Mouse (Mus musculus): ENCODE data around the gene Cacna1c. TPM values are rescaled to one million over a fixed set of nuclear protein-coding genes. Genes with fewer than 3 reads are reported as not detected.

The Cacna1c gene
- total RNA-seq, 1 experiment, result 0.98 TPM

GRCm38 (mm10) chr6:118749285-118749684, 446.9 kb downstream of the Cacna1c start:
- Histone ChIP-seq H3K9me3 (ENCODE audit: control insufficient read depth, insufficient read depth, low read depth, low read length) (no peaks in the 10 kb centered on the region), H3K4me1 (ENCODE audit: control insufficient read depth in 2 of 2, insufficient read depth in 2 of 2, low read length in 2 of 2, poor library complexity in 1 of 2) (no peaks in the 10 kb centered on the region), H3K4me3 (ENCODE audit: insufficient read depth in 1 of 2, low read depth in 1 of 2, low read length in 2 of 2, poor library complexity in 1 of 2, severe bottlenecking in 1 of 2) (no peak overlapping the region), H3K9ac (ENCODE audit: insufficient read depth, low read depth, low read length, poor library complexity, severe bottlenecking) (no peak overlapping the region), H3K27ac (ENCODE audit: insufficient read depth, low read depth, low read length, poor library complexity, severe bottlenecking) (no peak overlapping the region), H3K36me3 (ENCODE audit: control insufficient read depth, insufficient read depth, low read length, poor library complexity, severe bottlenecking) (no peaks in the 10 kb centered on the region)
- no peak for TF ChIP-seq ZC3H11A (IDR thresholded peaks at IDR 0.05; ENCODE audit: borderline replicate concordance, low read depth, low read length)
- no peak for TF ChIP-seq ZNF384 (IDR thresholded peaks at IDR 0.05; ENCODE audit: low read depth, low read length)
- no peak for TF ChIP-seq MAFK (IDR thresholded peaks at IDR 0.05; ENCODE audit: insufficient read depth, low read depth, low read length)
- no peak for TF ChIP-seq HCFC1 (IDR thresholded peaks at IDR 0.05; ENCODE audit: borderline replicate concordance, insufficient read depth, low read length)
- no peak for TF ChIP-seq CHD2 (IDR thresholded peaks at IDR 0.05; ENCODE audit: low read depth, low read length)
- no peak for DNase-seq (ENCODE audit: low read depth, low spot score)
- in situ Hi-C loops (cut with MboI; ENCODE audit: low sequenced_read_pairs in 2 of 2, unreplicated experiment in 2 of 2), result no loop called here

DNA sequence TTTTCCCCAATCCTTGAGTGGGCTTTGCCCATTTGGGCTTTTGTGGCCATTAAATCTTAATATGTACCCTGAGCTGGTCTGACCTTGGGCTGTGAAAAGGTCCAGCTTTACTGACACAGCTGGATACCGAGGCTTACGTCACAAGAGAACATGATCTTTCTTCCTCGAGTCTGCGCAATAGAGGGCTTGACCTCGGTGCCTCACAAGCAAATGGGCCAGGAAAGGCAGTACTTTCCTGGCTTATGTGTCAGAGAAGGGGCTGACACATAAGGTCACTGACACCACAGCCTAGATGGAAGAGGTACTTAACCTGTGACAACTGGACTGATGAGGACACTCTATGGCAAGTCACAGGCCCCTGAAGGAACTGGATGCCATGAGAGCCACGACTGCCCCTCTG, 453.5 kb downstream of the Cacna1c start:
- no peak for DNase-seq (ENCODE audit: low read depth, low spot score)
- in situ Hi-C loops (cut with MboI; ENCODE audit: low sequenced_read_pairs in 2 of 2, unreplicated experiment in 2 of 2), result no loop called here
- no peak overlapping the region for H3K27ac ChIP-seq (ENCODE audit: insufficient read depth, low read depth, low read length, poor library complexity, severe bottlenecking)
- no peaks in the 10 kb centered on the region for H3K9me3 ChIP-seq (ENCODE audit: control insufficient read depth, insufficient read depth, low read depth, low read length)
- no peaks in the 10 kb centered on the region for H3K4me1 ChIP-seq (ENCODE audit: control insufficient read depth in 2 of 2, insufficient read depth in 2 of 2, low read length in 2 of 2, poor library complexity in 1 of 2)
- no peak overlapping the region for H3K4me3 ChIP-seq (ENCODE audit: insufficient read depth in 1 of 2, low read depth in 1 of 2, low read length in 2 of 2, poor library complexity in 1 of 2, severe bottlenecking in 1 of 2)
- H3K9ac ChIP-seq (ENCODE audit: insufficient read depth, low read depth, low read length, poor library complexity, severe bottlenecking), result no peak overlapping the region
- TF ChIP-seq HCFC1 (IDR thresholded peaks at IDR 0.05; ENCODE audit: borderline replicate concordance, insufficient read depth, low read length) (no peak), MAFK (IDR thresholded peaks at IDR 0.05; ENCODE audit: insufficient read depth, low read depth, low read length) (no peak), ZC3H11A (IDR thresholded peaks at IDR 0.05; ENCODE audit: borderline replicate concordance, low read depth, low read length) (no peak), ZNF384 (IDR thresholded peaks at IDR 0.05; ENCODE audit: low read depth, low read length) (no peak), CHD2 (IDR thresholded peaks at IDR 0.05; ENCODE audit: low read depth, low read length) (no peak)
- H3K36me3 ChIP-seq (ENCODE audit: control insufficient read depth, insufficient read depth, low read length, poor library complexity, severe bottlenecking), result no peaks in the 10 kb centered on the region

GRCm38 (mm10) chr6:118741841-118742240, 454.4 kb downstream of the Cacna1c start:
- in situ Hi-C loops (cut with MboI; ENCODE audit: low sequenced_read_pairs in 2 of 2, unreplicated experiment in 2 of 2), result no loop called here

DNA sequence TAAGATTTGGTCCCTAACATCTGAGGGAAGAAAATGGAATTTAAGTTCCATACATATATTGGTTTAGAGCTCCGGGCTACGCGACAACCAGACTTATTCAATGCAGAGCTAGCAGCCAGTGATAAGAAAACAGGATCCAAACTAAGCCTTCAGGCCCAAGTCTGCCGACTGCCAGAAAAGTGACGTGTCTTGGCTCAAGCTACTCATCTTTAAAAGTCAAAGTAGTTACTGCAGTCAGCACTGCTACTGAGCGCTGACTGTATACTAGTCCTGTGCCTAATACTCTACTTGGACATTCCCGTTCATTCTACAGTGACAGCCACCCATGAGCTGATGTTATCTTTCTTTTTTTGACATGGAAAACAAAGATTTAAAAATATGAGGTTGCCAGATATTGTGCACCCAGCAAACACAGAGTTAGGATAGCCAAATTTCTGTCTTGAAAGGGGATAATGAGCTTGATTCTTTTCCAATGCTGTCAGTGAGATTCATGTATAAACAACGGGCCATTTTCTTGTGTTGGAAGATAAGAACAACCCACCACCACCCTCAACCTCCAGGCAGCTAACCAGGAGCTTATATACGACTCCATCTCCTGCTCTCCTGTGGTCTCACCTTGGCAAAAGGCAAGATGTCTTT, 456.1 kb downstream of the Cacna1c start:
- DNase-seq (ENCODE audit: low read depth, low spot score), result no peak
- in situ Hi-C loops (cut with MboI; ENCODE audit: low sequenced_read_pairs in 2 of 2, unreplicated experiment in 2 of 2), result no loop called here
- H3K9ac ChIP-seq (ENCODE audit: insufficient read depth, low read depth, low read length, poor library complexity, severe bottlenecking), result no peak overlapping the region
- TF ChIP-seq CHD2 (IDR thresholded peaks at IDR 0.05; ENCODE audit: low read depth, low read length) (no peak), MAFK (IDR thresholded peaks at IDR 0.05; ENCODE audit: insufficient read depth, low read depth, low read length) (no peak), ZNF384 (IDR thresholded peaks at IDR 0.05; ENCODE audit: low read depth, low read length) (no peak), ZC3H11A (IDR thresholded peaks at IDR 0.05; ENCODE audit: borderline replicate concordance, low read depth, low read length) (no peak), HCFC1 (IDR thresholded peaks at IDR 0.05; ENCODE audit: borderline replicate concordance, insufficient read depth, low read length) (no peak)
- H3K4me3 ChIP-seq (ENCODE audit: insufficient read depth in 1 of 2, low read depth in 1 of 2, low read length in 2 of 2, poor library complexity in 1 of 2, severe bottlenecking in 1 of 2), result no peak overlapping the region
- H3K9me3 ChIP-seq (ENCODE audit: control insufficient read depth, insufficient read depth, low read depth, low read length), result no peaks in the 10 kb centered on the region
- no peak overlapping the region for H3K27ac ChIP-seq (ENCODE audit: insufficient read depth, low read depth, low read length, poor library complexity, severe bottlenecking)
- H3K4me1 ChIP-seq (ENCODE audit: control insufficient read depth in 2 of 2, insufficient read depth in 2 of 2, low read length in 2 of 2, poor library complexity in 1 of 2), result no peaks in the 10 kb centered on the region
- H3K36me3 ChIP-seq (ENCODE audit: control insufficient read depth, insufficient read depth, low read length, poor library complexity, severe bottlenecking), result no peaks in the 10 kb centered on the region

More at GRCm38 (mm10) chr6:118741841-118742240, 454.4 kb downstream of the Cacna1c start:
- no peak overlapping the region for H3K9ac ChIP-seq (ENCODE audit: insufficient read depth, low read depth, low read length, poor library complexity, severe bottlenecking)
- H3K4me3 ChIP-seq (ENCODE audit: insufficient read depth in 1 of 2, low read depth in 1 of 2, low read length in 2 of 2, poor library complexity in 1 of 2, severe bottlenecking in 1 of 2), result no peak overlapping the region
- H3K9me3 ChIP-seq (ENCODE audit: control insufficient read depth, insufficient read depth, low read depth, low read length), result no peaks in the 10 kb centered on the region
- H3K4me1 ChIP-seq (ENCODE audit: control insufficient read depth in 2 of 2, insufficient read depth in 2 of 2, low read length in 2 of 2, poor library complexity in 1 of 2), result no peaks in the 10 kb centered on the region
- H3K27ac ChIP-seq (ENCODE audit: insufficient read depth, low read depth, low read length, poor library complexity, severe bottlenecking), result no peak overlapping the region
- no peak for TF ChIP-seq ZC3H11A (IDR thresholded peaks at IDR 0.05; ENCODE audit: borderline replicate concordance, low read depth, low read length)
- TF ChIP-seq HCFC1 (IDR thresholded peaks at IDR 0.05; ENCODE audit: borderline replicate concordance, insufficient read depth, low read length), result no peak
- no peak for TF ChIP-seq MAFK (IDR thresholded peaks at IDR 0.05; ENCODE audit: insufficient read depth, low read depth, low read length)
- no peak for TF ChIP-seq CHD2 (IDR thresholded peaks at IDR 0.05; ENCODE audit: low read depth, low read length)
- TF ChIP-seq ZNF384 (IDR thresholded peaks at IDR 0.05; ENCODE audit: low read depth, low read length), result no peak
- no peak for DNase-seq (ENCODE audit: low read depth, low spot score)
- no peaks in the 10 kb centered on the region for H3K36me3 ChIP-seq (ENCODE audit: control insufficient read depth, insufficient read depth, low read length, poor library complexity, severe bottlenecking)
